Mouse (Mus musculus) urinary bladder, postnatal 14 days (tissue): ENCODE measurements around the gene Gpr68.

Experiments
- DNase-seq: peaks from one replicate; pipeline ENCODE4 v3.0.0; 2021; ENCODE audit warnings: low spot score

Gpr68 gene

DNA sequence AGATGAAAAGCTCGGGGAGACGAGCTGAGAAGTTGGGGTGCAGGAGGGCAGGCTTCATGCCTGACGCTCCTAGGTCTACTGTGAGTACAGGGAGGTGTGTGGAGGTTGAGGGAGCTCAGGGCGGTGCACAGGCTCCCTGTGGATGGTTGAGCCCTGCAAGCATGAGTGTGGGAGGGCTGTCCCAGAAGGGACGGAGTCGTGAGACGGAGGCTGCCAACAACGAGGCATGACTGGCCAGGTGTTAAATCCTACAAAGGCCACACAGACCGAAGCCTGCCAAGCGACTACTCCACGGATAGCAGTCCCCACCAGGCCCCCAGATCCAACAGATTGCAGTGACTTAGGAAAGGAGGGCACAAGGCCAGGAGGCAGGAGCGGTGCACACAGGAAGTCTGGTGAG is 2.7 kb upstream of the Gpr68 start:
- no peak for DNase-seq

DNA sequence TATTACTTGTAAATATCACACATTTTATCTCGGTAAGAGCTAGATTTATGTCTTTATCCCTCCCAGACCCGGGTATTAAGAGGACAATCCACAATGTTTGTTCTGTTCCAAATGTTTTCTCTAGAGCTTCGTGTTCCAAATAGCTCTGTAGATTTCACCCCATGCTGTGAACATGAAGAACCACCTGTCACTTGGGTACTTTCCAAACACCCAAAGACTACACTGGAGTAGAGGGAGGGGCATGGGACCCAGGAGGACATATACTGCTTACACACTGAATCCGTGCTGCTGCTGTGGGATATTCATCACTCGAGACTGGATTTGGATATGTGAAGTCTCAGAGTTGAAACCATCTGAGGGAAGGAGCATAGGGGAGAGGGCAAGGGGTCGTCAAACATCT is 1.8 kb upstream of the Gpr68 start:
- DNase-seq = no peak

DNA sequence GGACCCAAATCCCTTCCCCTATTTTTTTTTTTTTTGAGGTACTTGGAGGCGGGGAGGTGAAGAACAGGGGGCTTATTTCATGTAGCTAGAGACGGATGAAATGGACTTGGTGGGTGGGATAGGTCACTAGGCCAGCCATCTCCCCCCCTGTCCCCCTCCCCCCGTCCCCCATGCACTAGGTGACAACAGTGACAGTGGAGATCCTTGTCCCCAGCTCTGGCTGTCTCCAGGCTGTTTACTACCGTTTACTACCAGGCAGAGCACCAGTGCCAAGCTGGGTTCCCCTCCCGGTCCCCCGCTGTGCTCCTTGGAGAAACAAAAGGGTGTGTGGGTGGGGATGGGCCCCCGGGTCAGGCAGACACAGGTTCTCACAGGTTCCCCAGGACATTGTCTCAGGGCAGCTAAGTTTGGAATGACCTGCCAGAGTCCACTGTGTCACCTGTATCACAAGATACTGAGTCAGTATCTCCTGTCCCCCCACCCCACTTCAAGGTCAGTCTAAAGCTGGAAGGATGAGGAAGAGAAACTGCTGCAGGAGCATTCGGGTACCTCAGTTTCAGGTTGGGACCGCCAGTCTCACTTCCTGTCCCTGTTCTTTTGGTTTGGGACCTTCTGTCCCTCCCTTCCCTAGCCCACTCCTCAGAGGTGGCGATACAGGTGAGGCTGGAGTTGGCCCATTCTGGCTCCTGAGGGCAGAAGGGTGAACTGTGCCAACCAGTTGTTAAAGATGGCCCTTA is 468 bp upstream of the Gpr68 start:
- DNase-seq = no peak

DNA sequence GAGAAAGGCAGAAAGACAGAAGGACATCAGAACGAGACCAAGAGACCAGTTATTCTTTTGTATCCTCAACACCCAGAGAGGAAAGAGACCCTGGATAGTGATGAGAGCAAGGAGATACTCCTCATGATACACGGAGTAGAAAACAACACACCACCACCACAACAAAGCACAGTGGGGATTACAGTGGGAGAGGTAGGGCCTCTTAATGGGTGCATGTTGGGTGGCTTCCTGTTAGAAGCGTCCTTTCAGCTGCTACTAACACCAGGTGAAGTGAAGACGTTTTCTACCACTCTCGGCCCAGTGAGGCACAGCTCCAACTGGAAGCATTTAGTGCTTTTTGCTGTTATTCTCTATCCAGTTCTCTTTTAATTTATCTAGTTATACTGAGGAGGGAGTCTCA is 1.1 kb downstream of the Gpr68 start:
- DNase-seq = no peak

DNA sequence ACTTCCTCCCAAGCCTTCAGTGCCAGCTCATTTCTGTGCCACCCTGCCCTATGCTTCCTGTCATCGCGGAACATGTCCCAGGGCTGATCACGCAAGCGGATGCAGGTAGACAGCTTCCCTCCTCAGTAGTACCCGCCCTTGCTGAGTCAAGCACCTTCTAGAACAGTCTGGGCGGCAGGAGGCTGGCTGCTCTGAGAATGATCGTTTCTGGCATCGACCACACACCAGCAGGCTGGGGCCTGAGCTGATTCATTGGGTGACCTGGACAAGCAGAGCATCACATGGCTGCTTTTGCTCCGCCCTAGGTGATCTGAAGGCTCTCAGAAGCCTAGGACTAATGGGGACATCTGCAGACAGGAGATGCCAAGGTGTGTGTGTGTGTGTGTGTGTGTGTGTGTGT is 4.2 kb downstream of the Gpr68 start:
- no peak for DNase-seq

DNA sequence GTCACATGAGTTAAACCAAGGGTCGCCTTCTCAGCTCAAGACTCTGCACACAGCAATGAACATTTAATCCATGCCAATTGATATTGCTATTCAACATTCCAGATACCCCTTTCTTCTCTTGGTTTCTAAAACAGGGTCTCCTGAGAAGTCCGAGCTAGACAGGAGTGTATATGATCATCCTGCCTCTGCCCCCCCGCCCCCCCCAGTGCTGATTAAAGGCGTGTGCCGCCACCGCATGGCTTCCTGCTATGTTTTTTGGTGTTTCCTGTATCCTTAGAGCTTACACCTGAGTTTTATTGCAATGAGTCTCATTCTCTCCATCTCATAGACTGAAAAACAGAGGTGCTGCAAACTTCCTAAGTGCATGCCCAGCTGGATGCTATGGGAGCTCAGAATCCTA is 6.6 kb downstream of the Gpr68 start:
- DNase-seq = no peak

DNA sequence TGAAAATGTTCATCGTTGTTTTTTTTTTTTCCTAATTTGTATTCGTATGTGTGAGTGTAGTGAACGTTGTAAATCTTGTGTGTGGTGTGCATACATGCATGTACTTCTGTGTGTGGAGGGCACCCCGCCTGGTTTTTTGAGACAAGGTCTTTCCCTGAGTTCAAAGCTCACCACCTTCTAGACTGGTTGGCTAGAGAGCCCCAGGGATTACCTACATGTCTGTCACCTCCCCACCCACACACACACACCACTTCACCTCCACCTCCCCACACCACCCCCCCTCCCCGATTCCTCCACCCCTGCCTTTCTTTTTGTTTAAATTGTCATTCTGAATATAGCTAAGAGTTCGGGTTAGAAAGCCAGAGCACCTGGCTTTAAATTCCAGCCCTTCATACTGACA is 7.1 kb downstream of the Gpr68 start:
- no peak for DNase-seq

DNA sequence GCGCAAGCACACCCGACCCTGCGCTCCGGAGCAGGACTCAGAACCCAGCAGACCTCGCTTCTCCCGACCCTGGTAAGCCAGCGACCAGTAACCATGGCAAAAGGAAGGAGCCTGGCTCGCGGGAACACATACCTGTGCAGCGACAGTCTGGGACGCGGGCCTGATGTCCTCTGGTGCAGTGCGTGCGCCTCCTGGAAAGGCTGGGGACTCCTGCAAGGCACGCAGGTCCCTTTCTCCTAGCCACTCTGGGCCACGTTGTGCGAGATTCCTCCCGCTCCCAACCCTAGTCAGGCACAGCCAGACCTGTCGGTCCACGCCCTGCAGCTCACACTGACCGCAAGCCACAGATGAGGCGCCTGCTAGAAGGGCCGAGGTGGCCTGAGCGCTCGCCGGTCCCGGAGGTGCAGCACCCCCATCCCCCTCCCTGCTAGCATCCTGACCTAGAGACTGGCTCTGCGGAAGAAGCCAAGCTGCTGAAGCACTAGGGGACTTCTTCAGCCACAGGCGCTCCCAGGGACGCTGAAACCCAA is 8.8 kb downstream of the Gpr68 start:
- no peak for DNase-seq

DNA sequence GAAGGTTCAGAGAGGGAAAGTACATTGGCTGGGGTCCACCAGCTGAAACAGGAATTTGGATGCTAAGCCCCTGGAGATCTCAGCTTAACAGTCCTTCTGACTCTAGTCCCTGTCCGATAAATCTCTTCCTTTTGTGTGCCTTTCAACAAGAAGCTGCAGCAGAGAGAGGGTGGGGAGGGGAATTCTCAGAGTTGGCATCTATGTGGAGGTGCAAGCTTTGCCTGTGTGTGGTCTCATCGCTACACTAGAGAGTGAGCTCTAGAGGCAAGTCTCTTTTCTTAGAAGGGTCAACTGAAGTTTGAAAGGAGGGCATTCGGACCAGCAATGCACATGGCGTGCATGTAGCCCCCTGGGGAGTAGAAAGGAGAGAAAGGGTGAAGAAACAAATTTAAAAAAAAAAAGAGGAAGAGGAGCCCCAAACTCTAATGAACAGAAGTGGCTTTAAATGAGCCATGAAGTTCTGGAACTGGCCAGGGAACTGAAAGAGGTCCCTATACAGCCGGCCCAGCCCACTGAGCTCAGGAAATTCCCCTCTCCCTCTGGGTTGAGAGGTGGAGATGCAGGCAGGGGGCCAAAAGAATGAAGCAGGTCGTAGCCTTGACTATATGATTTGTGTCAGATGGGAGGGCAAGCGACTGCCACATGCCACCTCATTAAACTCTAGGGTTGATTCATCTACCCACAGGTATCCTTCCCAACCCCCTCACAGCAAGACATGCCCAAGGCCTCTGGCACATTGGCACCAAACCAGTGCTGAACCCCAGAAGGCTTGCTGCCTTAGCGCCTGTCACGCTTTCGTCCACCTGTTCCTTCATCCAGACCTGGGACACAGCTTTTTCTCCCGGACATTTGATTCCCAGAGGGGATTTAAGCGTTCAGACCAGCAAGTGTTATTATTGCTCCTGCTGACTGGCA is 10.0 kb downstream of the Gpr68 start:
- no peak for DNase-seq

DNA sequence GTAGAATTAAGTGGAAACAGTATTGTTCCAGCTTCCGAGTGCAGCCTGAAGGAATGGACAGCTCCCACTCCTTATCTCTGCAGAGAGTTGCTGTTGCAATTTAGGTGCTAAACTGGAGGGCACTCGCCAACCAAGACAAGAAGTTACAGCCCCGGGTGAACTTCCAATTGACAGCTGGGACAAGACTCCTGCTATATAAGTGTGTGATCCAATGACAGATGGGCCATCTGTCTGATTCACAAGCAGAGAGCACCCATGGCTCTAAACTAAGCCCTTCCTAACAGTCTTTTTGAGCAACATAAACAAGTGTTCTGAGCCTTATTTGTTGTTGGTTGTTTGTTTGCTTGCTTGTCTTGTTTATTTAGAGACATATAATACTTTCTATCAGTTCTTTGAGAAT is 11.3 kb downstream of the Gpr68 start:
- no peak for DNase-seq

DNA sequence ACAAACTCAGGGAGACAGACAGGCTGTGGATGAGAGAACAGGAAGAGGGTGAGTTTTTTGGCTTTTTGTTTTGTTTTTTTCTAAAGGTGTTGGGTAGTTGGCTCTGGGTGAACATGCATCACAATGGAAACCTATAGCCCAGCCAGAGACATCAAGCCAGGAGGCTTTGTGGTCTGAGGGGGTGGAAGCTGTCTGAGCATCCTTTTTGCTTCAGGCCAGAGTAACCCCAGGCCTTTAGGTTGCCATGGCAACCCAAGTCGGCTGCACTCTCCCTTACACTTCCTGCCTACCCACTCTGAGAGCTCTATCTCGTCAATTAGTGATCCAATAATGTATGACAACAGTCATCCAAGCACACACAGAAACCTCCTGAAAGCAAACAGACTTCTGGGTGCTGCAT is 12.5 kb downstream of the Gpr68 start:
- DNase-seq = no peak

DNA sequence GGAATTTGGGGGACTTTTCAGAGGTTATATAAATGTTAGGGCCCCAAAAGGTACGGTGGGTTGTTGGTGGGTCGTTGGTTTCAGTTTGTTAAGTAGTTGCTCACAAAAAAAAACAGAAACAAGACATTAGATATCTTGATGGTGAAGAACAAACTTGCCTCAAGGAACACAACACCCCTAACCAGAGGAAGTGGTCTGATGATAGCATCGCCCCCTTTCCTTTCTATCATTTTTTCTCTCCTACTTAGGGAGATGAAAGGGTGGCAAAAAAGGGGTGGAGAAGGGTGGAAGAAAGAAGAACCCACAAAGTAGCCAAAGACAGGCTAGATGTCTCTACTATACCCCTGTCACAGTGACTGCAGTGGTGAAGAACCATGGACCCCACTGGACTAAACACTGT is 17.4 kb downstream of the Gpr68 start:
- DNase-seq = no peak

DNA sequence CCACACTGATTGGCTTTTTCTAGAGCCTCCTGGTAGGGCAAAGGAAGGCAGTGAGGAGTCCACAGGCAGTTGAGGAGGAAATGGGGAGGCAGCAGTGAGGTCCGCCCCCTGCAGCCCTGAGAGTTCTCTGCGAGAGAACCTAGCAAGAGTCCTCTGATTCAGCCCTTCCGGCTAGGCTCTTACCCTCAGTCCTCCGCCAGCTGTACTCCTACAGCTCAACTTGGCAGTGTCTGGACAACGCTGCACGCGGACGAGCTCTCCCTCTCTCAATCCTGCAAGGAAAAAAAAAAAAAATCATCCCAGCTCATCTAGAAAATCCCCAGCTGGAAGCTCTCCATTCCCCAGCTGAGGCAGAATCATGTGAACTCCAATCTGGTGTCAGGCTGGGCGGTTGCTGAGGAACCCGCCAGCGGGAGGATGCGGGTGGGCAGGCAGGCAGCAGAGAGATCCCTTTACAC is 20.2 kb downstream of the Gpr68 start:
- peak; percentile 61 for DNase-seq

DNA sequence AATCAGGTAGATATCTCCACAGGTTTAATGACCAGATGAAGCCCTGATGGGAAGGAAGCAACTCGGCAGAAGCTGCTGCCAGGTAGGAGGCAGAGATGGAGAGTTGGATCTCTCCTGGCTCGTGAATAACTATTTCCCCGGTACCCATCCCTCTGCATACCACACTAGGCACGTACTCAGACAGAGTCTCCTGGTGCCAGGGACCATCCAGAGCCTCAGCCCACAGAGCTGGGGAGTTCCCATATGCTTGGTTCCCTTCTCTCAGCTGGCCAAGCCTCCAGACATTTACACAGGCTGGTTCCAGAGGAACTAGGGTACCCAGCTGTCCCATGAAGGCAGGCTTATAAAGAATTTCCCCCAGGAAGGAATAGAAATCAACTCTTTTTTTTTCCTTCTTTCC is 21.1 kb downstream of the Gpr68 start:
- no peak for DNase-seq

DNA sequence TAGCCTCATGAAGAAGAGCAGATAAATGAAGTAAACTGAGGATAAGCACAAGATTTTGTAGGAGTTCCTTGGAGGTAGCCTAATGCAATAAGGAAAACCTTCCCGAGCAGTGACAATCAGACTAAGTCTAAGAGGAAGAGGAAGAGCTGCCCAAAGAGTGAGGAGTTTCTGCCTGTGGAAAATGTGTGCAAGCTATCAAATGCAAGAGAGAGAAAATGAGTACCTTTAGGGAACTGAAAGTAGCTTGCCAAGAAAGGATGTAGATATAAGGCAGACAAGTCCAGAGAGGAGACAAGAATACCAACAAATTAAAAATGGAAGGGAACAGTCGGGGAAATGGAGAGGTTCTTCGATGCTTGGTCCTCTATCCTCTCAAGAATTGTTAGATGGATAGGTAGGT is 22.4 kb downstream of the Gpr68 start:
- DNase-seq = no peak

DNA sequence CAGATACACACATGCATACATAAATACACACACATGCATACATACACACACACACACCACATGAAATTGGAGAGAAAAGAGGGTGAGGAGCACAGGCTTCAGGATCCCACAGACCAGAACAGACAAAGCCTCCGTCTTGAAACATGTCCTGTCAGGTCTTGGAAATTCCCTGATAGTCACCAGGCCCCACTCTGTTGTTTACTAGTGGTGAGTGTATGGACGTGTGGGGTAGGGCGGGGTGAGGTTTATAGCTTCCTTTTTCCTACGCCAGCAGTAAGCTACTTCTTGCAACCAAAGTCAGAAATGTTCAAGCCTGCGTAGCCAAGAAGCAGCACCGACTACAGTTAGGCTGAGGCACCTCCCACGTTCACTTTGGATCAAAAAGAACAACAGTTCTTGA is 24.8 kb downstream of the Gpr68 start:
- DNase-seq = peak; percentile 47

DNA sequence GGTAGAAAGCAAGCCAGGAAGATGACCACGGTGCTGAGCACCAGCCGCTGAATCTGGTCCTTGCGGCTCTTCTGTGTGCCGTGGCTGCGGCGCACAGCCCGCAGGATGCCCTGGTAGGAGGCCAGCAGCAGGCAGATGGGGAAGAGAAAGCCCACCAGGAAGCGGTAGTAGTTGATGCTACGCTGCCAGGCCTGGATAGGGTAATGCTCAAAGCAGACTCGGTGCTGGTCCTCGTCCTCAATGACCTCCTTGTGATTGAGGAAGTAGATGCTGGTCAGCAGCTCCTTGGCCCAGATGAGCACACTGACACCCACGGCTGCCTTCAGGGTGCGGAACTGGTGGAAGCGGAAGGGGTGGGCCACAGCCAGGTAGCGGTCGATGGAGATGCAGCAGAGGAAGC is 29.4 kb downstream of the Gpr68 start:
- no peak for DNase-seq

DNA sequence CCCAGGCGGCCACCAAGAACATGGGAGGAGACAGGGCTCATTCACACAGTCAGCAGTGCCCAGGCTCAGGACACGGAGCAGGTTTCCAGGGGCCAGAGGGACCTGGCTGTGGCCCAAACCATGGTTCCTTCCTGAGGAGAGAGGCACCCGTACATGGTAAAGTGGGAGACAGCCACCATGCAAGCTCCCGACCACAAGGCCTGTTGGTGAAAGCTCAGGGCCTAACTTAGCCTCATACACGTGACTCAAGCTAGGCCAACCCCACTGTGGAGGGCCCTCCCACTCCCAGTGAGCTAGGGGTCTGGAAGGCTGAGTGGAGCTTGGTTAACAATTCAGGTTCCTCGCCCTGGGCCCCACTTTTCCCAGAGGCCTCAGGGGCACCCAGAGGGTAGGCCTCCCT is 30.1 kb downstream of the Gpr68 start:
- DNase-seq = no peak

DNA sequence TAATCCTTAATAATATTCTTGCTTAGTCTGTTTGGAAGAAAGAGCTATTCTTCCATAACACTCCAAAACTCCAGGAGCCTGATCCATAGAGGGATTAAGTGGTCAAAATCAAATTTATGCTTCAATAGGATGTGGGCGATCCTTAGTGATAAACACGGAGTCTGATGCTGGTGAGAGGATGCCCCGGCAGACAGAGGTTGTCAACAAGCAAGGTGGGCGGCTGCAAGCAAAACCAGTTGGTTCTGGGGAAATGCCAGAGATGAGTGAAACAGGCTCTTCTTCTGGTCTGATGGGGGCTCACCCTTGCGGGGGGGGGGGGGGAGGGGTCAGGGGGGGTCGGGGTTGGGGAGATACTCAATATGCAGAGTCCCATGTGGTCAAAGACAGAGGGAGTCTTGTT is 32.0 kb downstream of the Gpr68 start:
- DNase-seq = no peak

DNA sequence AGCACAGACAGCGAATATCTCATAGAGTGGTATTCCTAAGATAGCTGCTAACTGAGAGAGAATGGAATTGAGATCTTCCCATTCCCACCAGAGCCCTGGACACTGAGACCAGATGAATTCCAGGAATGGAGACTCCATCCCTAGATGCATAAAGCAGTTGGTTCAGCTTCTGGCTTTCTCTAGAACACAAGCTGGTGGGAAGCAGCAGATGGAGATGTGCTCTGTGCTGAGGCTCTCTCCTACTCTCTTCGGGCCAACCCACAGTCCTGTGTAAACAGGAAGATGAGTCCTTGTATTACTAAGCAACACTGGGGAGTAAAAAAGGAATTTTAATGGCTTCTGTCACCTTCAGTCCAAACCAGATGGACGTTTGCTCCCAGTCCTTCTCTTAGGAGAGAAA is 32.4 kb downstream of the Gpr68 start:
- no peak for DNase-seq

DNA sequence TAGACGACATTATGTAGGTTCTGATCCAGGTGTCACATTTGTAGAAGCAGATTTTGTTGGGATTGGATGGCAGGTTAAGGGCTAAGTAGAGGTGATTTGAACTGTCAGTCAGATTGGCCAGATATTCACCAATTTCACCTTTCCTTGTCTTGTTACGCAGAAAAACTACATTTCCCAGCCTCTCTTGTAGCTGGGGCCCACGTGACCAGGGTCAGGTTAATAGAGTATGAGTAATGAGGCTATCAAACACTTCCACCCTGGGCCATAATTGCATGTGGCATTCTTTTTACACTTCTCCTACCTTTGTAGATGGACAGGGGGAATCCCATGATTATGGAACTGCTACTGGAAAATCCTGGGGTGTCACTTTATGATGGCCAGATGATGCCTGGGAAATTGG is 34.4 kb downstream of the Gpr68 start:
- no peak for DNase-seq

DNA sequence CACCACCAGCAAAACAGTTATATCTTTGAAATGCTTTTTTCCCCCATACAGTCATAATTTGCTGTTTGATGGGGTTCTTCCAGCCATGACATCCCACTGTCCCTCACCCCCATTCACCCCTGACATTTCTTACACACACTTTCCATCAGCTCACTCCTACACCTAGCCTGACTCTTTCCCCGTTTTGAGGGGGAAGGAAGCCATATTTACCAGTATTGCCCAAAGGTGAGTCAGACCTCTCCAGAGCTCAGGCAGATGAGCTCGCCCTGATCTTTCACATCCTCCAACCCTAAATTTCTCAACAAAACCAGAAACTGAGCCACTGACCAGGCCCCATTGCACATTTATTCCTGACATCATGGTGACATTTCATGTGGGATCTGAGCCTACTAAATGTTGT is 36.2 kb downstream of the Gpr68 start:
- no peak for DNase-seq

DNA sequence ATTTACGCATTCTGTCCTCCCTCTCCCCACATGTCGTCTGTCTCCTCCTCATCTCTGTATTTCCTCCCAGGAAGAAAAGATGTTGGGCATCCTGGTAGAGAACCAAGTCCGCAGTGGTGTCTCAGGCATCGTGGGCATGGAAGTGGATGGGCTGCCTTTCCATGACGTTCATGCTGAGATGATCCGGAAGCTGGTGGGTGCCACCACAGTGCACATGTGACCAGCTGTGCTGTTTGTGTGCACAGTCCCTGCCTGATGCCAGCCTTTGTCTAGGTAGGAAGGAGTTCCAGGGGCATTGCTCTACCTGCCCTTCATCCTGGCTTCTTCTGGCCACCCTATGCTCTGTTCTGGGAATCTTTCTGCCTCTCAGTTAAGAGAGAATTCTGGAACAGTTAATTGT is 36.8 kb downstream of the Gpr68 start:
- DNase-seq = no peak
